Mouse (Mus musculus): ENCODE measurements around the gene H2al1j. TPM values are rescaled to one million over a fixed set of nuclear protein-coding genes. Genes with fewer than 3 reads are reported as not detected.
"Not testable (repeated sequence)": the region's sequence is repeated elsewhere in the genome, so short reads cannot be mapped to it uniquely, and the experiment has no call there.

The H2al1j gene
- polyA plus RNA-seq, 1 experiment from 2014 or later = not detected

DNA sequence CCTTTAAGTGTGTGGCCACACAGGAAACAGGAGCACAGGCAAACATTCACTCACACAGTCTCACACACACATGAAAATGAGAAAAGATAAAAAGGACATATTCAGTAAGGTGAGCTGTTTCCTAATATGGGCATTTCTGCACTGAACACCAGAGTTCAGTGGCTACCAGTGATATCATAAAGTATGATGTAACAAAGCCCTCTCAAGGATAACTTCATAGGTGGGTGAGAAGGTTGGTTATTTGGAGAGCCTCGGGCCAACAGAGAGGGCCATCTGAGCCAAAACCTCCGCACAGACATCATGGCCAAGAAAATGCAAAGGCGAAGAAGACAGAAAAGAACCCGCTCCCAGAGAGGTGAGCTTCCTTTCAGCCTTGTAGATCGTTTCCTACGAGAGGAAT is 12.8 kb upstream of the H2al1j start, which contains the start of gene H2al1f:
Gene H2al1f (plus strand): TSS at position 301 of the 400 bp plus-strand sequence.
- H3K36me3 ChIP-seq (ENCODE audit: control insufficient read depth, insufficient read depth, low read length); H3K4me2 ChIP-seq (ENCODE audit: low read depth, low read length); H3K4me3 ChIP-seq (ENCODE audit: low read depth, low read length); H3K9me3 ChIP-seq (ENCODE audit: control insufficient read depth, low read length); H3K27me3 ChIP-seq (replicated peaks; ENCODE audit: control insufficient read depth, insufficient read depth, low read length); H3K27ac ChIP-seq (replicated peaks; ENCODE audit: low read depth, low read length); H3K4me1 ChIP-seq (ENCODE audit: control insufficient read depth, insufficient read depth, low read length); H3K9ac ChIP-seq (ENCODE audit: low read depth, low read length); ATAC-seq (ENCODE audit: low read depth); DNase-seq (ENCODE audit: low spot score): not testable (repeated sequence)
- WGBS = no CpG with 5 or more reads among the region's 6 CpGs

DNA sequence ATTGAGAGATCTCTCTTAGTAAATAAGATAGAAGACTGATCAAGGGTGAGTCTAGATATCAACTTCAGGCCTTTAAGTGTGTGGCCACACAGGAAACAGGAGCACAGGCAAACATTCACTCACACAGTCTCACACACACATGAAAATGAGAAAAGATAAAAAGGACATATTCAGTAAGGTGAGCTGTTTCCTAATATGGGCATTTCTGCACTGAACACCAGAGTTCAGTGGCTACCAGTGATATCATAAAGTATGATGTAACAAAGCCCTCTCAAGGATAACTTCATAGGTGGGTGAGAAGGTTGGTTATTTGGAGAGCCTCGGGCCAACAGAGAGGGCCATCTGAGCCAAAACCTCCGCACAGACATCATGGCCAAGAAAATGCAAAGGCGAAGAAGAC is 9.7 kb upstream of the H2al1j start, which contains the start of gene H2al1g:
Gene H2al1g (plus strand): TSS at position 301 of the 400 bp plus-strand sequence.
- not testable (repeated sequence) for H3K27ac ChIP-seq (replicated peaks; ENCODE audit: low read depth, low read length); H3K36me3 ChIP-seq (ENCODE audit: control insufficient read depth, insufficient read depth, low read length); ATAC-seq (ENCODE audit: low read depth); DNase-seq (ENCODE audit: low spot score); H3K4me3 ChIP-seq (ENCODE audit: low read depth, low read length); H3K27me3 ChIP-seq (replicated peaks; ENCODE audit: control insufficient read depth, insufficient read depth, low read length); H3K4me1 ChIP-seq (ENCODE audit: control insufficient read depth, insufficient read depth, low read length); H3K9ac ChIP-seq (ENCODE audit: low read depth, low read length); H3K4me2 ChIP-seq (ENCODE audit: low read depth, low read length); H3K9me3 ChIP-seq (ENCODE audit: control insufficient read depth, low read length)
- WGBS = no CpG with 5 or more reads among the region's 3 CpGs

DNA sequence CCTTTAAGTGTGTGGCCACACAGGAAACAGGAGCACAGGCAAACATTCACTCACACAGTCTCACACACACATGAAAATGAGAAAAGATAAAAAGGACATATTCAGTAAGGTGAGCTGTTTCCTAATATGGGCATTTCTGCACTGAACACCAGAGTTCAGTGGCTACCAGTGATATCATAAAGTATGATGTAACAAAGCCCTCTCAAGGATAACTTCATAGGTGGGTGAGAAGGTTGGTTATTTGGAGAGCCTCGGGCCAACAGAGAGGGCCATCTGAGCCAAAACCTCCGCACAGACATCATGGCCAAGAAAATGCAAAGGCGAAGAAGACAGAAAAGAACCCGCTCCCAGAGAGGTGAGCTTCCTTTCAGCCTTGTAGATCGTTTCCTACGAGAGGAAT is 6.4 kb upstream of the H2al1j start, which contains the start of gene H2al1h:
Gene H2al1h (plus strand): TSS at position 301 of the 400 bp plus-strand sequence.
- H3K9ac ChIP-seq (ENCODE audit: low read depth, low read length); H3K36me3 ChIP-seq (ENCODE audit: control insufficient read depth, insufficient read depth, low read length); H3K27ac ChIP-seq (replicated peaks; ENCODE audit: low read depth, low read length); H3K4me2 ChIP-seq (ENCODE audit: low read depth, low read length); H3K4me1 ChIP-seq (ENCODE audit: control insufficient read depth, insufficient read depth, low read length); H3K4me3 ChIP-seq (ENCODE audit: low read depth, low read length); DNase-seq (ENCODE audit: low spot score); H3K9me3 ChIP-seq (ENCODE audit: control insufficient read depth, low read length); H3K27me3 ChIP-seq (replicated peaks; ENCODE audit: control insufficient read depth, insufficient read depth, low read length); ATAC-seq (ENCODE audit: low read depth): not testable (repeated sequence)
- no CpG with 5 or more reads among the region's 6 CpGs for WGBS

DNA sequence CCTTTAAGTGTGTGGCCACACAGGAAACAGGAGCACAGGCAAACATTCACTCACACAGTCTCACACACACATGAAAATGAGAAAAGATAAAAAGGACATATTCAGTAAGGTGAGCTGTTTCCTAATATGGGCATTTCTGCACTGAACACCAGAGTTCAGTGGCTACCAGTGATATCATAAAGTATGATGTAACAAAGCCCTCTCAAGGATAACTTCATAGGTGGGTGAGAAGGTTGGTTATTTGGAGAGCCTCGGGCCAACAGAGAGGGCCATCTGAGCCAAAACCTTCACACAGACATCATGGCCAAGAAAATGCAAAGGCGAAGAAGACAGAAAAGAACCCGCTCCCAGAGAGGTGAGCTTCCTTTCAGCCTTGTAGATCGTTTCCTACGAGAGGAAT is 3.3 kb upstream of the H2al1j start, which contains the start of gene H2al1i:
Gene H2al1i (plus strand): TSS at position 301 of the 400 bp plus-strand sequence.
- not testable (repeated sequence) for H3K27me3 ChIP-seq (replicated peaks; ENCODE audit: control insufficient read depth, insufficient read depth, low read length); ATAC-seq (ENCODE audit: low read depth); DNase-seq (ENCODE audit: low spot score); H3K36me3 ChIP-seq (ENCODE audit: control insufficient read depth, insufficient read depth, low read length); H3K27ac ChIP-seq (replicated peaks; ENCODE audit: low read depth, low read length); H3K9me3 ChIP-seq (ENCODE audit: control insufficient read depth, low read length); H3K4me1 ChIP-seq (ENCODE audit: control insufficient read depth, insufficient read depth, low read length); H3K4me2 ChIP-seq (ENCODE audit: low read depth, low read length); H3K4me3 ChIP-seq (ENCODE audit: low read depth, low read length); H3K9ac ChIP-seq (ENCODE audit: low read depth, low read length)
- no CpG with 5 or more reads among the region's 5 CpGs for WGBS

DNA sequence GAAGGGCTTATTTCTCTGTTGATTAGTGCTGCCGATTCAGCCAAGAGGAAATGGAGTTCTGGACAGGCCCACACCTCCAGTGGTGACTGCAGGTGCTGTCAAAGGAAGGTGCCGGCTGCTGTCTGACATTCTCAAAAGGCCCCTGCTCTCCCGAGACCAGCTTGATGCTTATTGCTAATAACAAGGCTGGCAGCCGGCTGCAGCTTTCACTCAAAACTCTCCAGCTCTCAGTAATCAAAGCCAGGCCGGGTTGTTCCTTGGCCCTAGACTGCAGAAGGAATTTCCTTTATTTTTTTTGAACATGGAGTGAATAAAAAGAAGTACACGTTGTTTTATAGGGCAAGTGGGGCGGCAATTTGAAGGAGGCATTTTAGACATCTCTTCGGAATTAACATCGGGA is 18.1 kb downstream of the H2al1j start:
- ATAC-seq (ENCODE audit: low read depth) (no peak), DNase-seq (ENCODE audit: low spot score) (peak; percentile 76)
- Histone ChIP-seq H3K36me3 (ENCODE audit: control insufficient read depth, insufficient read depth, low read length) (no peaks in the 10 kb centered on the region), H3K4me2 (ENCODE audit: low read depth, low read length) (peak overlapping the region; percentile 23; the same call in 1 of the 2 replicates), H3K4me1 (ENCODE audit: control insufficient read depth, insufficient read depth, low read length) (0 out of 2 replicates have a peak, but pooled peaks cover 6% of the 10 kb centered on the region), H3K27ac (replicated peaks; ENCODE audit: low read depth, low read length) (no peak overlapping the region), H3K4me3 (ENCODE audit: low read depth, low read length) (no peak overlapping the region), H3K9ac (ENCODE audit: low read depth, low read length) (no peak overlapping the region), H3K9me3 (ENCODE audit: control insufficient read depth, low read length) (no peaks in the 10 kb centered on the region), H3K27me3 (replicated peaks; ENCODE audit: control insufficient read depth, insufficient read depth, low read length) (peaks cover 15% of the 10 kb centered on the region)
- 39% methylated on average over 9 of the region's 9 CpGs for WGBS

DNA sequence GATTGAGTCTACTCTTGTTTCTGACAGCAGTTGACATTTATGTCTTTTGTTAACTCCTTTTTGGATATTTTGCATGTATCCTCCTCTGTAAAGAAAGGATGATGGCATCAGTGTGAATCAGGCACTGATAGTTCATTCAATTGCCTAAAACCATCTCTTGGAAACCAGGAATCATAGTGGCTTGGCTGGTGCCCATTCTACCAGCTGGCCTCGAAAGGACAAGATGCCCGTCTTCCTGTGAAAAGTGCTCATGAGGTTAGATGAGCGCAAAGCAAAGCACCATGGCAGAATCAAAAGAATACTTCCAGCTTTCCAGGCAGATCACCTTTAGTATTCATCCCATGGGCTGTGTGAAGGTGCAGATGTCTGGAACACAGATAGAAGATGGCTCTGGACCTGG is 19.1 kb downstream of the H2al1j start:
- Histone ChIP-seq H3K27me3 (replicated peaks; ENCODE audit: control insufficient read depth, insufficient read depth, low read length) (peaks cover 17% of the 10 kb centered on the region), H3K4me2 (ENCODE audit: low read depth, low read length) (no peak overlapping the region), H3K4me3 (ENCODE audit: low read depth, low read length) (no peak overlapping the region), H3K4me1 (ENCODE audit: control insufficient read depth, insufficient read depth, low read length) (0 out of 2 replicates have a peak, but pooled peaks cover 6% of the 10 kb centered on the region), H3K9me3 (ENCODE audit: control insufficient read depth, low read length) (no peaks in the 10 kb centered on the region), H3K27ac (replicated peaks; ENCODE audit: low read depth, low read length) (no peak overlapping the region), H3K36me3 (ENCODE audit: control insufficient read depth, insufficient read depth, low read length) (no peaks in the 10 kb centered on the region), H3K9ac (ENCODE audit: low read depth, low read length) (no peak overlapping the region)
- no peak for DNase-seq (ENCODE audit: low spot score)
- WGBS = 84% methylated on average over 3 of the region's 3 CpGs
- no peak for ATAC-seq (ENCODE audit: low read depth)

DNA sequence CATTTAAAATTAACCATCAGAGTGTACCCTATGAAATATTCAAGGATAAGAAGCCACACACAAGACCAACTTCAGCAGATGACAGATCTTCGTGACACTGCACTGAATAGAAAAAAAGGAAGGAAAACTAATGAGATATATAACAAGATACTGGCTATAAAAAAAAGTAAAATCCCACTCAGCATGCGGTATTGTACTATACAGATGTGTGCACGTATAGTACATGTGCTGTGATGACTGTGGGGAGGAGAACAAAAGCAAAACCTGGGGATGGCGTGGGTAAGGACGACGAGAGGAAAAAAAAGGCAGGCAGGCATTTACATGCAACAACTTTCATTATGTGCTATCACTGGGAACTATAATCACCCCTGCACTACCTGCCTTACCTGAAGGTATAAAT is 33.2 kb downstream of the H2al1j start:
- Histone ChIP-seq H3K4me1 (ENCODE audit: control insufficient read depth, insufficient read depth, low read length) (no peaks in the 10 kb centered on the region), H3K27me3 (replicated peaks; ENCODE audit: control insufficient read depth, insufficient read depth, low read length) (peaks cover 28% of the 10 kb centered on the region; the same call in 1 of the 2 replicates), H3K4me3 (ENCODE audit: low read depth, low read length) (no peak overlapping the region), H3K36me3 (ENCODE audit: control insufficient read depth, insufficient read depth, low read length) (no peaks in the 10 kb centered on the region), H3K9ac (ENCODE audit: low read depth, low read length) (no peak overlapping the region), H3K27ac (replicated peaks; ENCODE audit: low read depth, low read length) (no peak overlapping the region), H3K4me2 (ENCODE audit: low read depth, low read length) (no peak overlapping the region), H3K9me3 (ENCODE audit: control insufficient read depth, low read length) (no peaks in the 10 kb centered on the region)
- ATAC-seq (ENCODE audit: low read depth) = no peak
- WGBS = 84% methylated on average over 6 of the region's 6 CpGs
- DNase-seq (ENCODE audit: low spot score) = no peak

DNA sequence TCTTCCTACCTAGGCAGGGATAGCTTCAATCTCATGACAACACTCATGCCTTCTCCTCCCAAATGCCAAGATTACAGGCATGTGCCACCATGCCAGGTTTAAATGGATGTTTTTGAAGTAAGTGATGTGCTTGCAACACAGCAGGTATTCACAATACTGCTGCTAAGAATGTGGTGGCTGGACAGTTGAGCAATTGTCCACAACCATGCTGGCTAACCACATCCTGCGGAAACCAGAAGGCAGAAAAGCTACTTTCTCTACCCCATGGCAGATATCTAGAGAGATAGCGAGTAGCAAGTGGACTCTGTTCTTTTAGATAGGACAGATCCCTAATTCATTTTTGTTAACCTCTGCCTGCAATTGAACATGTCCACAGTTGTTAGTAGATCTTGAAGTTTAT is 33.6 kb downstream of the H2al1j start:
- H3K27ac ChIP-seq (replicated peaks; ENCODE audit: low read depth, low read length) = no peak overlapping the region
- H3K9ac ChIP-seq (ENCODE audit: low read depth, low read length) = no peak overlapping the region
- no peak overlapping the region for H3K4me3 ChIP-seq (ENCODE audit: low read depth, low read length)
- H3K9me3 ChIP-seq (ENCODE audit: control insufficient read depth, low read length) = no peaks in the 10 kb centered on the region
- ATAC-seq (ENCODE audit: low read depth) (no peak), DNase-seq (ENCODE audit: low spot score) (no peak)
- 87% methylated on average over 2 of the region's 2 CpGs for WGBS
- H3K4me1 ChIP-seq (ENCODE audit: control insufficient read depth, insufficient read depth, low read length) = no peaks in the 10 kb centered on the region
- H3K4me2 ChIP-seq (ENCODE audit: low read depth, low read length) = no peak overlapping the region
- H3K36me3 ChIP-seq (ENCODE audit: control insufficient read depth, insufficient read depth, low read length) = no peaks in the 10 kb centered on the region
- peaks cover 32% of the 10 kb centered on the region; the same call in 1 of the 2 replicates for H3K27me3 ChIP-seq (replicated peaks; ENCODE audit: control insufficient read depth, insufficient read depth, low read length)

DNA sequence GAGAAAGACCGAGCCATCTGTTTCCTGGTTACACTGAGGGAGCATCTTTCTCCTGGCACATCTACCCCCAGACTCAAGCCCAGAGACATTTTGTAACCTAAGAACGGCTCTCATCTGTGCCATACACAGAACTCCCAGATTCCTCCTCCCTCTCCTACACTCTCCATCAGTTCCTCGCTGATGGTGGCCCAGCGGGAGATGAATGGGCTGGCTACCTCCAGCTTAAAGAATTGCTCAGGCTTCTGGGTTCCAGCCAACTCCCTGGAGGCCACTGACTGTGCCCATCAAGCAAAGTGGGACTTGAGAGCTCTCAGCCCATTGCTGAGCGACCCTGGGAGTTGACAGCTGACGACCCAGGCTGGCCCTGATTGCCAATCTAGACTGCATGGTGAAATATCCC is 36.3 kb downstream of the H2al1j start:
- H3K4me2 ChIP-seq (ENCODE audit: low read depth, low read length) = no peak overlapping the region
- 62% methylated on average over 6 of the region's 6 CpGs for WGBS
- H3K27me3 ChIP-seq (replicated peaks; ENCODE audit: control insufficient read depth, insufficient read depth, low read length) = peaks cover 37% of the 10 kb centered on the region; the same call in 1 of the 2 replicates
- DNase-seq (ENCODE audit: low spot score) = no peak
- no peaks in the 10 kb centered on the region for H3K36me3 ChIP-seq (ENCODE audit: control insufficient read depth, insufficient read depth, low read length)
- no peak overlapping the region for H3K4me3 ChIP-seq (ENCODE audit: low read depth, low read length)
- H3K9me3 ChIP-seq (ENCODE audit: control insufficient read depth, low read length) = no peaks in the 10 kb centered on the region
- H3K4me1 ChIP-seq (ENCODE audit: control insufficient read depth, insufficient read depth, low read length) = no peaks in the 10 kb centered on the region
- no peak overlapping the region for H3K27ac ChIP-seq (replicated peaks; ENCODE audit: low read depth, low read length)
- no peak for ATAC-seq (ENCODE audit: low read depth)
- H3K9ac ChIP-seq (ENCODE audit: low read depth, low read length) = no peak overlapping the region
